Mouse (Mus musculus) E14TG2a.4 (cell line): ENCODE data around the gene Tmsb15l.

Experiments
- CTCF ChIP-seq: conservative IDR thresholded peaks from 2 replicates; pipeline ENCODE4 v1.5.1; 2014; ENCODE audit warnings: low read length
- NANOG ChIP-seq: IDR thresholded peaks from 2 replicates; pipeline ENCODE4 v1.6.1; 2014; ENCODE audit warnings: borderline replicate concordance, low read length, mixed read lengths
- POU5F1 ChIP-seq: IDR thresholded peaks from 2 replicates; pipeline ENCODE4 v1.6.1; 2014; ENCODE audit warnings: low read length, borderline replicate concordance

- TF ChIP-seq CTCF (no peak), NANOG (no peak), POU5F1 (no peak)
Measured at GRCm38 (mm10) chrX:136992191-136992965, 15.7 kb upstream of the Tmsb15l start.
